Mouse (Mus musculus): ENCODE results near the gene Gm3173. TPM values are rescaled to one million over a fixed set of nuclear protein-coding genes. Genes with fewer than 3 reads are reported as not detected.
"Not testable (repeated sequence)": the region's sequence is repeated elsewhere in the genome, so short reads cannot be mapped to it uniquely, and the experiment has no call there.

The Gm3173 gene
- total RNA-seq (2017): not detected in 3 replicates

- ATAC-seq (replicated peaks; ENCODE audit: insufficient number of reproducible peaks, low FRiP score, low TSS enrichment, poor library complexity, severe bottlenecking): not testable (repeated sequence)
Measured at GRCm38 (mm10) chr14:4430692-4431091, at the start of gene Gm3173. Gene Gm3173 (plus strand): TSS chr14:4430992.

GRCm38 (mm10) chr14:4385606-4386005 is 45.2 kb upstream of the Gm3173 start:
- not testable (repeated sequence) for ATAC-seq (replicated peaks; ENCODE audit: insufficient number of reproducible peaks, low FRiP score, low TSS enrichment, poor library complexity, severe bottlenecking)

- not testable (repeated sequence) for ATAC-seq (replicated peaks; ENCODE audit: insufficient number of reproducible peaks, low FRiP score, low TSS enrichment, poor library complexity, severe bottlenecking)
Measured at GRCm38 (mm10) chr14:4392841-4393530, 37.8 kb upstream of the Gm3173 start.

- ATAC-seq (replicated peaks; ENCODE audit: insufficient number of reproducible peaks, low FRiP score, low TSS enrichment, poor library complexity, severe bottlenecking): not testable (repeated sequence)
Measured at GRCm38 (mm10) chr14:4397226-4397625, 33.6 kb upstream of the Gm3173 start, which contains the start of gene Gm3159. Gene Gm3159 (plus strand): TSS chr14:4397526.

- ATAC-seq (replicated peaks; ENCODE audit: insufficient number of reproducible peaks, low FRiP score, low TSS enrichment, poor library complexity, severe bottlenecking): not testable (repeated sequence)
Measured at GRCm38 (mm10) chr14:4398624-4399023, 32.2 kb upstream of the Gm3173 start.

- ATAC-seq (replicated peaks; ENCODE audit: insufficient number of reproducible peaks, low FRiP score, low TSS enrichment, poor library complexity, severe bottlenecking): not testable (repeated sequence)
Measured at GRCm38 (mm10) chr14:4400115-4400789, 30.5 kb upstream of the Gm3173 start.

- ATAC-seq (replicated peaks; ENCODE audit: insufficient number of reproducible peaks, low FRiP score, low TSS enrichment, poor library complexity, severe bottlenecking): not testable (repeated sequence)
Measured at GRCm38 (mm10) chr14:4401245-4401644, 29.5 kb upstream of the Gm3173 start.

- not testable (repeated sequence) for ATAC-seq (replicated peaks; ENCODE audit: insufficient number of reproducible peaks, low FRiP score, low TSS enrichment, poor library complexity, severe bottlenecking)
Measured at GRCm38 (mm10) chr14:4403840-4404239, 27.0 kb upstream of the Gm3173 start.

GRCm38 (mm10) chr14:4409939-4410338 is 20.9 kb upstream of the Gm3173 start:
- ATAC-seq (replicated peaks; ENCODE audit: insufficient number of reproducible peaks, low FRiP score, low TSS enrichment, poor library complexity, severe bottlenecking): not testable (repeated sequence)

GRCm38 (mm10) chr14:4414965-4415835 is 15.6 kb upstream of the Gm3173 start, which contains the start of gene Gm3164:
Gene Gm3164 (plus strand): TSS chr14:4415448.
- ATAC-seq (replicated peaks; ENCODE audit: insufficient number of reproducible peaks, low FRiP score, low TSS enrichment, poor library complexity, severe bottlenecking): not testable (repeated sequence)

- not testable (repeated sequence) for ATAC-seq (replicated peaks; ENCODE audit: insufficient number of reproducible peaks, low FRiP score, low TSS enrichment, poor library complexity, severe bottlenecking)
Measured at GRCm38 (mm10) chr14:4481445-4481844, 50.7 kb downstream of the Gm3173 start, which contains the start of gene Gm3182. Gene Gm3182 (plus strand): TSS chr14:4481745.

- not testable (repeated sequence) for ATAC-seq (replicated peaks; ENCODE audit: insufficient number of reproducible peaks, low FRiP score, low TSS enrichment, poor library complexity, severe bottlenecking)
Measured at GRCm38 (mm10) chr14:4499425-4499824, 68.6 kb downstream of the Gm3173 start.

- ATAC-seq (replicated peaks; ENCODE audit: insufficient number of reproducible peaks, low FRiP score, low TSS enrichment, poor library complexity, severe bottlenecking): not testable (repeated sequence)
Measured at GRCm38 (mm10) chr14:4555105-4555504, 124.3 kb downstream of the Gm3173 start, which contains the start of gene Gm3047. Gene Gm3047 (plus strand): TSS chr14:4555405.

Other genes with a start within 250 kb of the Gm3173 start
- gene Gm2974, start 248.4 kb upstream of the Gm3173 start, total RNA-seq (2017): not detected in 3 replicates
- gene Gm3138, start 181.4 kb upstream of the Gm3173 start, total RNA-seq (2017): not detected in 3 replicates
- gene Gm3149, start 113.7 kb upstream of the Gm3173 start, total RNA-seq (2017): not detected in 3 replicates
- not detected in 3 replicates for gene 2610042L04Rik, start 96.2 kb upstream of the Gm3173 start, total RNA-seq (2017)
- not detected in 3 replicates for gene Gm3159, start 33.5 kb upstream of the Gm3173 start, total RNA-seq (2017)
- gene Gm3164, start 15.5 kb upstream of the Gm3173 start, total RNA-seq (2017): not detected in 3 replicates
- gene Gm3182, start 50.8 kb downstream of the Gm3173 start, total RNA-seq (2017): not detected in 3 replicates
- not detected in 3 replicates for gene Gm3047, start 124.4 kb downstream of the Gm3173 start, total RNA-seq (2017)
- not detected in 3 replicates for gene Gm8159, start 201.4 kb downstream of the Gm3173 start, total RNA-seq (2017)
- gene Gm3239, start 233.2 kb downstream of the Gm3173 start, total RNA-seq (2017): not detected in 3 replicates

Measured in monocyte, adult 5-6 weeks (primary cell).